Mouse (Mus musculus): ENCODE measurements around the gene Ccdc65.

DNA sequence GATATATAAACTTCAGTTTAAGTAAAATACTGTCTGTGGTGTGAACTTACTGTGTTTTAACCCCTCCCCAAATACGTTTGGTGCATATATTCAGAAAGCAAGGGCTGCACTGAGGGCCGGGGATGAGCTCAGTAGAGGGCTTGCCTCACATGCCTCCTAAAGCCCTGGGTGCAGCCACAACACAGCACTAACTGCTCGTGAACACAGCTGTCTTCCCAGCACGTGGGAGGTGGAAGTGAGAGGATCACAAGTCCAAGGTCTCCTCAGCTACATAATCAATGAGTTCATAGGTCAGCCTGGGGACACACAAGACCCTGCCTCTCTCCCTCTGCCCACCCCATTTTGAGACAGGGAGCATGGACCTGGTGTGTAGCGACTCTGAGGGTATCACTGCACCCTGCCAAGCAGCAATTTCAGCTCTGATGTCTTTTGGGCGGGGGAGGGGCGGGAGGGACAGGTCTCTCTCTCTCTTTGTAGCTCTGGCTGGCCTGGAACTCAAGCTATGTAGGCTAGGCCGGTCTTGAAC is 24.1 kb downstream of the Ccdc65 start:
- no peak for TF ChIP-seq CTCF (IDR thresholded peaks at IDR 0.05; ENCODE audit: low read depth, low read length)
- TF ChIP-seq TAL1 (conservative IDR thresholded peaks at IDR 0.05; ENCODE audit: low read depth, low read length) = no peak
- no peak for TF ChIP-seq POLR2AphosphoS5 (IDR thresholded peaks at IDR 0.05; ENCODE audit: insufficient replicate concordance, low read depth, low read length)
- no peak for TF ChIP-seq GATA1 (IDR thresholded peaks at IDR 0.05; ENCODE audit: borderline replicate concordance, low read length)

Measured in G1E (cell line).